Mouse (Mus musculus): ENCODE results near the gene Krt5. TPM values are rescaled to one million over a fixed set of nuclear protein-coding genes. Genes with fewer than 3 reads are reported as not detected.

The Krt5 gene
- polyA plus RNA-seq, 1 experiment: not detected

- H3K4me1 ChIP-seq (ENCODE audit: control insufficient read depth, insufficient read depth, low read length): no peaks in the 10 kb centered on the region
- no peak for TF ChIP-seq POLR2A (IDR thresholded peaks at IDR 0.05; ENCODE audit: insufficient read depth, low read depth, low read length)
- no peak for TF ChIP-seq CTCF (IDR thresholded peaks at IDR 0.05; ENCODE audit: insufficient read depth, low read depth, low read length)
- H3K4me3 ChIP-seq (ENCODE audit: insufficient read depth, low read depth, low read length): no peak within 1 kb of the TSS
- H3K27ac ChIP-seq (ENCODE audit: insufficient read depth, low read depth, low read length): no peak within 1 kb of the TSS
- 90% methylated on average over 2 of the region's 2 CpGs for whole genome bisulfite sequencing
Observed at GRCm38 (mm10) chr15:101680187-101680586, 32.5 kb downstream of the Krt5 start, which contains the start of gene Krt6b. Gene Krt6b (minus strand): TSS chr15:101680287.

- Histone ChIP-seq H3K27ac (ENCODE audit: insufficient read depth, low read depth, low read length) (no peak overlapping the region), H3K4me3 (ENCODE audit: insufficient read depth, low read depth, low read length) (no peak overlapping the region), H3K4me1 (ENCODE audit: control insufficient read depth, insufficient read depth, low read length) (no peaks in the 10 kb centered on the region)
- 82% methylated on average over 1 of the region's 1 CpGs for WGBS
- no peak for TF ChIP-seq POLR2A (IDR thresholded peaks at IDR 0.05; ENCODE audit: insufficient read depth, low read depth, low read length)
- TF ChIP-seq CTCF (IDR thresholded peaks at IDR 0.05; ENCODE audit: insufficient read depth, low read depth, low read length): no peak
Observed at GRCm38 (mm10) chr15:101675978-101676377, 36.7 kb downstream of the Krt5 start.

Other genes starting within 250 kb of the Krt5 start
- gene Krt81, start 249.1 kb downstream of the Krt5 start, polyA plus RNA-seq (2012; ENCODE audit: insufficient read depth, insufficient read length, low replicate concordance, missing spikeins): not detected in 2 replicates
- not detected in 2 replicates for gene Krt86, start 239.4 kb downstream of the Krt5 start, polyA plus RNA-seq (2012; ENCODE audit: insufficient read depth, insufficient read length, low replicate concordance, missing spikeins)
- gene Krt83, start 221.4 kb downstream of the Krt5 start, polyA plus RNA-seq (2012; ENCODE audit: insufficient read depth, insufficient read length, low replicate concordance, missing spikeins): not detected in 2 replicates
- gene Gm49425, start 195.6 kb downstream of the Krt5 start, polyA plus RNA-seq (2012; ENCODE audit: insufficient read depth, insufficient read length, low replicate concordance, missing spikeins): not detected in 2 replicates
- not detected in 2 replicates for gene Krt84, start 180.1 kb downstream of the Krt5 start, polyA plus RNA-seq (2012; ENCODE audit: insufficient read depth, insufficient read length, low replicate concordance, missing spikeins)
- gene Krt82, start 162.2 kb downstream of the Krt5 start, polyA plus RNA-seq (2012; ENCODE audit: insufficient read depth, insufficient read length, low replicate concordance, missing spikeins): not detected in 2 replicates
- gene Krt90, start 149.9 kb downstream of the Krt5 start, polyA plus RNA-seq (2012; ENCODE audit: insufficient read depth, insufficient read length, low replicate concordance, missing spikeins): not detected in 2 replicates
- not detected in 2 replicates for gene Krt75, start 139.0 kb downstream of the Krt5 start, polyA plus RNA-seq (2012; ENCODE audit: insufficient read depth, insufficient read length, low replicate concordance, missing spikeins)
- not detected in 2 replicates for gene Gm5414, start 84.7 kb downstream of the Krt5 start, polyA plus RNA-seq (2012; ENCODE audit: insufficient read depth, insufficient read length, low replicate concordance, missing spikeins)
- gene Gm5478, start 65.5 kb downstream of the Krt5 start, polyA plus RNA-seq (2012; ENCODE audit: insufficient read depth, insufficient read length, low replicate concordance, missing spikeins): not detected in 2 replicates
- not detected in 2 replicates for gene Krt6b, start 32.6 kb downstream of the Krt5 start, polyA plus RNA-seq (2012; ENCODE audit: insufficient read depth, insufficient read length, low replicate concordance, missing spikeins)
- gene Krt6a, start 18.6 kb downstream of the Krt5 start, polyA plus RNA-seq (2012; ENCODE audit: insufficient read depth, insufficient read length, low replicate concordance, missing spikeins): not detected in 2 replicates
- not detected in 2 replicates for gene Krt71, start 30.2 kb upstream of the Krt5 start, polyA plus RNA-seq (2012; ENCODE audit: insufficient read depth, insufficient read length, low replicate concordance, missing spikeins)
- not detected in 2 replicates for gene Krt72, start 73.6 kb upstream of the Krt5 start, polyA plus RNA-seq (2012; ENCODE audit: insufficient read depth, insufficient read length, low replicate concordance, missing spikeins)
- gene Krt73, start 89.4 kb upstream of the Krt5 start, polyA plus RNA-seq (2012; ENCODE audit: insufficient read depth, insufficient read length, low replicate concordance, missing spikeins): not detected in 2 replicates
- not detected in 2 replicates for gene Krt2, start 105.3 kb upstream of the Krt5 start, polyA plus RNA-seq (2012; ENCODE audit: insufficient read depth, insufficient read length, low replicate concordance, missing spikeins)
- gene Krt1, start 137.9 kb upstream of the Krt5 start, polyA plus RNA-seq (2012; ENCODE audit: insufficient read depth, insufficient read length, low replicate concordance, missing spikeins): not detected in 2 replicates
- gene Krt77, start 156.8 kb upstream of the Krt5 start, polyA plus RNA-seq (2012; ENCODE audit: insufficient read depth, insufficient read length, low replicate concordance, missing spikeins): not detected in 2 replicates
- not detected in 2 replicates for gene Krt76, start 180.0 kb upstream of the Krt5 start, polyA plus RNA-seq (2012; ENCODE audit: insufficient read depth, insufficient read length, low replicate concordance, missing spikeins)
- not detected in 2 replicates for gene Krt4, start 211.8 kb upstream of the Krt5 start, polyA plus RNA-seq (2012; ENCODE audit: insufficient read depth, insufficient read length, low replicate concordance, missing spikeins)
- not detected in 2 replicates for gene Krt79, start 227.4 kb upstream of the Krt5 start, polyA plus RNA-seq (2012; ENCODE audit: insufficient read depth, insufficient read length, low replicate concordance, missing spikeins)
- gene Krt78, start 241.4 kb upstream of the Krt5 start, polyA plus RNA-seq (2012; ENCODE audit: insufficient read depth, insufficient read length, low replicate concordance, missing spikeins): not detected in 2 replicates